Mouse (Mus musculus): ENCODE measurements at regions not wholly inside any gene's neighbourhood (a gene's known extent, or its start where the extent isn't known, plus 50 kb on each side); places are given as distances from the start of the nearest gene placed in this dataset.

DNA sequence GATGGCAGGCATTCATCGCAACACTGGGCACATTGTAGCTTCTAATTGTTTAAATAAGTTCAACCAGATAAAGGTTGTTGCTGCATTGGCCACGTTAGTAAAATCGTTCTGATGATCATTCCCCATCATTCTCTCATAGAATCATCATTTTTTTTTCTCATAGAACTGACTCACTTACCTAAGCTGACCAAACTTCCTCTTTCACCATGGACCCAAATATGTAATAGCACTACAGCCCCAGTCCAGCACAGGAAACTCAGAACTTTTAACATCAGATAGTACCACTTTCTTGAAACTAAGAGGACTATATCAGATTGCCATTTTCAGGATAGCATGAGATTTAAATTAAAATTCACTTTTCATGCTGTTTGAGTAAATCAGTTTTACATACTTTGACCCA lies 82.2 kb upstream of the Anapc15-ps start:
- no peak for TF ChIP-seq POLR2A (IDR thresholded peaks at IDR 0.05; ENCODE audit: low read depth, low read length)
- no peak for TF ChIP-seq CTCF (IDR thresholded peaks at IDR 0.05; ENCODE audit: borderline replicate concordance, insufficient read depth, low read length)
